Mouse (Mus musculus) myocyte (in vitro differentiated cells): ENCODE results near the gene Msi2. TPM values are rescaled to one million over a fixed set of nuclear protein-coding genes. Genes with fewer than 3 reads are reported as not detected.

Experiments used
- H3K27me3 ChIP-seq: one replicate; pipeline ENCODE4 v1.6.1; 2011; ENCODE audit not compliant: control insufficient read depth, insufficient read depth, insufficient read length
- H3K36me3 ChIP-seq: one replicate; pipeline ENCODE4 v1.6.1; 2011; ENCODE audit not compliant: control insufficient read depth, insufficient read depth
- H3K4me2 ChIP-seq: one replicate; pipeline ENCODE4 v1.6.1; 2011; ENCODE audit warnings: low read depth, control low read depth
- H3K4me3 ChIP-seq: one replicate; pipeline ENCODE4 v1.5.1; 2011; ENCODE audit warnings: mild to moderate bottlenecking, control low read depth, moderate library complexity
- H3K79me2 ChIP-seq: one replicate; pipeline ENCODE4 v1.6.1; 2011; ENCODE audit not compliant: control insufficient read depth, insufficient read depth
- H3ac ChIP-seq: one replicate; pipeline ENCODE4 v1.6.1; 2011; ENCODE audit not compliant: control insufficient read depth, insufficient read length
- CEBPB ChIP-seq: IDR thresholded peaks from 2 replicates; pipeline ENCODE4 v1.6.1; 2011; ENCODE audit warnings: mild to moderate bottlenecking, moderate library complexity; ENCODE audit not compliant: poor library complexity, insufficient read depth, severe bottlenecking
- E2F4 ChIP-seq: IDR thresholded peaks from one replicate; pipeline ENCODE4 v1.6.1; 2011; ENCODE audit warnings: mild to moderate bottlenecking, control low read depth, moderate library complexity; ENCODE audit not compliant: insufficient read depth
- MAX ChIP-seq: IDR thresholded peaks from one replicate; pipeline ENCODE4 v1.6.1; 2011; ENCODE audit warnings: low read depth, mild to moderate bottlenecking, control low read depth
- MYOD1 ChIP-seq, 3 experiments: IDR thresholded peaks; one replicate each; pipeline ENCODE4 v1.6.1; 2011; ENCODE audit warnings: control low read depth in 2 of 3, low read depth in 2 of 3, mild to moderate bottlenecking in 2 of 3, moderate library complexity in 1 of 3; ENCODE audit not compliant: insufficient read length in 2 of 3, control insufficient read depth in 1 of 3
- MYOG ChIP-seq, 3 experiments: IDR thresholded peaks; one replicate each; pipeline ENCODE4 v1.6.1; 2011; ENCODE audit warnings: control low read depth in 2 of 3, low read depth in 2 of 3, mild to moderate bottlenecking in 2 of 3; ENCODE audit not compliant: insufficient read length in 2 of 3, control insufficient read depth in 1 of 3, insufficient read depth in 1 of 3
- POLR2A ChIP-seq: IDR thresholded peaks from one replicate; pipeline ENCODE4 v1.6.1; 2011; ENCODE audit warnings: low read depth, mild to moderate bottlenecking, control low read depth, moderate library complexity; ENCODE audit not compliant: insufficient read length
- POLR2AphosphoS2 ChIP-seq: IDR thresholded peaks from one replicate; pipeline ENCODE4 v1.6.1; 2011; ENCODE audit warnings: low read depth, control low read depth; ENCODE audit not compliant: insufficient read length
- REST ChIP-seq: IDR thresholded peaks from one replicate; pipeline ENCODE4 v1.6.1; 2011; ENCODE audit warnings: mild to moderate bottlenecking, control low read depth, moderate library complexity; ENCODE audit not compliant: insufficient read depth, insufficient read length
- SRF ChIP-seq: IDR thresholded peaks from one replicate; pipeline ENCODE4 v1.6.1; 2011; ENCODE audit warnings: low read depth; ENCODE audit not compliant: control insufficient read depth, insufficient read length
- TCF12 ChIP-seq: IDR thresholded peaks from one replicate; pipeline ENCODE4 v1.6.1; 2011; ENCODE audit warnings: mild to moderate bottlenecking, control low read depth; ENCODE audit not compliant: poor library complexity, insufficient read depth, severe bottlenecking
- TCF3 ChIP-seq: IDR thresholded peaks from one replicate; pipeline ENCODE4 v1.6.1; 2011; ENCODE audit warnings: low read depth, control low read depth; ENCODE audit not compliant: insufficient read length
- USF1 ChIP-seq: IDR thresholded peaks from one replicate; pipeline ENCODE4 v1.6.1; 2011; ENCODE audit warnings: low read depth, mild to moderate bottlenecking, control low read depth, moderate library complexity
- polyA plus RNA-seq: library from polyadenylated mRNA; unstranded; fragments of >200 nt; fragmentation: generic; extraction: Trizol; gene quantifications from one replicate; pipeline ENCODE4 v1.2.1, GENCODE M21; 2012; ENCODE audit warnings: missing spikeins

The Msi2 gene
- polyA plus RNA-seq, 1 experiment, result 37.9 TPM

- Histone ChIP-seq H3K79me2 (no peaks in the 10 kb centered on the region), H3K36me3 (no peaks in the 10 kb centered on the region), H3ac (no peak overlapping the region), H3K27me3 (no peaks in the 10 kb centered on the region), H3K4me3 (no peak overlapping the region), H3K4me2 (no peak overlapping the region)
- TF ChIP-seq MAX (no peak), POLR2AphosphoS2 (no peak), MYOD1 (IDR thresholded peaks at IDR 0.05; ENCODE audit: control insufficient read depth in 1 of 3, insufficient read length in 2 of 3, low read depth in 2 of 3) (no peak), REST (no peak), TCF3 (no peak), SRF (no peak)
Measured at GRCm38 (mm10) chr11:88523511-88523910, 194.8 kb downstream of the Msi2 start.

- H3K4me3 ChIP-seq, result no peak overlapping the region
- TF ChIP-seq SRF (no peak), TCF3 (no peak), REST (no peak), MAX (no peak), MYOD1 (IDR thresholded peaks at IDR 0.05; ENCODE audit: control insufficient read depth in 1 of 3, insufficient read length in 2 of 3, low read depth in 2 of 3) (no peak), TCF12 (no peak), USF1 (no peak), CEBPB (no peak), POLR2AphosphoS2 (no peak), MYOG (IDR thresholded peaks at IDR 0.05; ENCODE audit: control insufficient read depth in 1 of 3, insufficient read depth in 1 of 3, insufficient read length in 2 of 3, low read depth in 2 of 3) (no peak)
- H3ac ChIP-seq, result no peak overlapping the region
Measured at GRCm38 (mm10) chr11:88522114-88522513, 196.2 kb downstream of the Msi2 start.

GRCm38 (mm10) chr11:88520951-88521730 is 197.2 kb downstream of the Msi2 start:
- no peak overlapping the region for H3ac ChIP-seq
- no peaks in the 10 kb centered on the region for H3K36me3 ChIP-seq
- no peak overlapping the region for H3K4me3 ChIP-seq
- H3K27me3 ChIP-seq, result no peaks in the 10 kb centered on the region
- no peak overlapping the region for H3K4me2 ChIP-seq
- no peaks in the 10 kb centered on the region for H3K79me2 ChIP-seq
- TF ChIP-seq USF1 (no peak), TCF3 (no peak), E2F4 (no peak), SRF (no peak), REST (no peak), MAX (no peak), POLR2A (no peak), CEBPB (no peak), POLR2AphosphoS2 (no peak), TCF12 (no peak), MYOD1 (IDR thresholded peaks at IDR 0.05; ENCODE audit: control insufficient read depth in 1 of 3, insufficient read length in 2 of 3, low read depth in 2 of 3) (no peak)

More at GRCm38 (mm10) chr11:88522114-88522513, 196.2 kb downstream of the Msi2 start:
- Histone ChIP-seq H3K79me2 (no peaks in the 10 kb centered on the region), H3K27me3 (no peaks in the 10 kb centered on the region), H3K36me3 (no peaks in the 10 kb centered on the region), H3K4me2 (no peak overlapping the region)

GRCm38 (mm10) chr11:88518361-88518760 is 200.0 kb downstream of the Msi2 start:
- Histone ChIP-seq H3K4me3 (no peak overlapping the region), H3K36me3 (no peaks in the 10 kb centered on the region), H3K79me2 (peaks cover 5% of the 10 kb centered on the region), H3K4me2 (no peak overlapping the region), H3ac (no peak overlapping the region), H3K27me3 (no peaks in the 10 kb centered on the region)
- no peak for TF ChIP-seq TCF12
- no peak for TF ChIP-seq MYOG (IDR thresholded peaks at IDR 0.05; ENCODE audit: control insufficient read depth in 1 of 3, insufficient read depth in 1 of 3, insufficient read length in 2 of 3, low read depth in 2 of 3)
- no peak for TF ChIP-seq MAX
- TF ChIP-seq E2F4, result no peak
- no peak for TF ChIP-seq POLR2A
- no peak for TF ChIP-seq MYOD1 (IDR thresholded peaks at IDR 0.05; ENCODE audit: control insufficient read depth in 1 of 3, insufficient read length in 2 of 3, low read depth in 2 of 3)
- no peak for TF ChIP-seq TCF3
- TF ChIP-seq SRF, result no peak
- TF ChIP-seq USF1, result no peak
- no peak for TF ChIP-seq POLR2AphosphoS2
- no peak for TF ChIP-seq CEBPB
- TF ChIP-seq REST, result no peak

GRCm38 (mm10) chr11:88516596-88517485 is 201.5 kb downstream of the Msi2 start:
- TF ChIP-seq SRF (no peak), CEBPB (no peak), POLR2AphosphoS2 (no peak), MAX (no peak), USF1 (no peak), POLR2A (no peak), TCF12 (no peak)
- no peak overlapping the region for H3K4me3 ChIP-seq
- H3K4me2 ChIP-seq, result no peak overlapping the region
- no peak overlapping the region for H3ac ChIP-seq
- peaks cover 5% of the 10 kb centered on the region for H3K79me2 ChIP-seq
- no peaks in the 10 kb centered on the region for H3K27me3 ChIP-seq
- no peaks in the 10 kb centered on the region for H3K36me3 ChIP-seq
